Mouse (Mus musculus): Measurements from ENCODE around the gene Capsl. TPM values are rescaled to one million over a fixed set of nuclear protein-coding genes. Genes with fewer than 3 reads are reported as not detected.

Gene Capsl
- polyA plus RNA-seq, 1 experiment from 2014 or later: 3.8 TPM

- Histone ChIP-seq H3K27me3 (ENCODE audit: insufficient read depth, low read length) (no peaks in the 10 kb centered on the region), H3K9ac (ENCODE audit: low read depth, low read length) (no peak overlapping the region), H3K4me3 (replicated peaks; ENCODE audit: low read depth, low read length) (no peak overlapping the region), H3K9me3 (replicated peaks; ENCODE audit: low read length) (no peaks in the 10 kb centered on the region), H3K27ac (no peak overlapping the region), H3K4me1 (replicated peaks; ENCODE audit: insufficient read depth, low read length) (no peaks in the 10 kb centered on the region), H3K36me3 (ENCODE audit: insufficient read depth, low read length) (no peaks in the 10 kb centered on the region), H3K4me2 (ENCODE audit: low read length) (no peak overlapping the region)
- TF ChIP-seq CTCF (IDR thresholded peaks at IDR 0.05; ENCODE audit: low read depth): no peak
- 74% methylated on average over 4 of the region's 4 CpGs for WGBS
- DNase-seq (ENCODE audit: low spot score): no peak
- ATAC-seq (replicated peaks; ENCODE audit: low FRiP score, low read depth): no peak
Measured at GRCm38 (mm10) chr15:9454198-9454597, 18.4 kb downstream of the Capsl start.

- Histone ChIP-seq H3K9ac (ENCODE audit: low read depth, low read length) (no peak overlapping the region), H3K4me2 (ENCODE audit: low read length) (no peak overlapping the region), H3K27ac (no peak overlapping the region), H3K27me3 (ENCODE audit: insufficient read depth, low read length) (no peaks in the 10 kb centered on the region), H3K36me3 (ENCODE audit: insufficient read depth, low read length) (no peaks in the 10 kb centered on the region), H3K4me1 (replicated peaks; ENCODE audit: insufficient read depth, low read length) (no peaks in the 10 kb centered on the region), H3K4me3 (replicated peaks; ENCODE audit: low read depth, low read length) (no peak overlapping the region), H3K9me3 (replicated peaks; ENCODE audit: low read length) (no peaks in the 10 kb centered on the region)
- WGBS: 56% methylated on average over 4 of the region's 4 CpGs
- ATAC-seq (replicated peaks; ENCODE audit: low FRiP score, low read depth): peak; percentile 66; the same call in 1 of the 2 replicates
- peak; percentile 85 for TF ChIP-seq CTCF (IDR thresholded peaks at IDR 0.05; ENCODE audit: low read depth)
- peak; percentile 79 for DNase-seq (ENCODE audit: low spot score)
Measured at GRCm38 (mm10) chr15:9455241-9455640, 19.4 kb downstream of the Capsl start.

GRCm38 (mm10) chr15:9463521-9464027 lies 27.7 kb downstream of the Capsl start:
- Histone ChIP-seq H3K27ac (no peak overlapping the region), H3K36me3 (ENCODE audit: insufficient read depth, low read length) (no peaks in the 10 kb centered on the region), H3K9me3 (replicated peaks; ENCODE audit: low read length) (no peaks in the 10 kb centered on the region), H3K4me1 (replicated peaks; ENCODE audit: insufficient read depth, low read length) (no peaks in the 10 kb centered on the region), H3K4me2 (ENCODE audit: low read length) (no peak overlapping the region), H3K27me3 (ENCODE audit: insufficient read depth, low read length) (no peaks in the 10 kb centered on the region), H3K9ac (ENCODE audit: low read depth, low read length) (no peak overlapping the region), H3K4me3 (replicated peaks; ENCODE audit: low read depth, low read length) (no peak overlapping the region)
- ATAC-seq (replicated peaks; ENCODE audit: low FRiP score, low read depth): no peak
- TF ChIP-seq CTCF (IDR thresholded peaks at IDR 0.05; ENCODE audit: low read depth): no peak
- DNase-seq (ENCODE audit: low spot score): no peak
- 43% methylated on average over 7 of the region's 7 CpGs for WGBS

- H3K4me2 ChIP-seq (ENCODE audit: low read length): no peak overlapping the region
- no peak overlapping the region for H3K9ac ChIP-seq (ENCODE audit: low read depth, low read length)
- DNase-seq (ENCODE audit: low spot score) (no peak), ATAC-seq (replicated peaks; ENCODE audit: low FRiP score, low read depth) (no peak)
- H3K27me3 ChIP-seq (ENCODE audit: insufficient read depth, low read length): no peaks in the 10 kb centered on the region
- no peaks in the 10 kb centered on the region for H3K4me1 ChIP-seq (replicated peaks; ENCODE audit: insufficient read depth, low read length)
- H3K36me3 ChIP-seq (ENCODE audit: insufficient read depth, low read length): no peaks in the 10 kb centered on the region
- H3K27ac ChIP-seq: no peak overlapping the region
- H3K9me3 ChIP-seq (replicated peaks; ENCODE audit: low read length): no peaks in the 10 kb centered on the region
- no peak overlapping the region for H3K4me3 ChIP-seq (replicated peaks; ENCODE audit: low read depth, low read length)
- 31% methylated on average over 1 of the region's 1 CpGs for WGBS
- no peak for TF ChIP-seq CTCF (IDR thresholded peaks at IDR 0.05; ENCODE audit: low read depth)
Measured at GRCm38 (mm10) chr15:9464039-9464438, 28.2 kb downstream of the Capsl start.

GRCm38 (mm10) chr15:9471053-9471685 lies 35.3 kb downstream of the Capsl start:
- Histone ChIP-seq H3K27ac (no peak overlapping the region), H3K4me2 (ENCODE audit: low read length) (no peak overlapping the region), H3K9ac (ENCODE audit: low read depth, low read length) (no peak overlapping the region), H3K27me3 (ENCODE audit: insufficient read depth, low read length) (no peaks in the 10 kb centered on the region), H3K4me1 (replicated peaks; ENCODE audit: insufficient read depth, low read length) (no peaks in the 10 kb centered on the region), H3K4me3 (replicated peaks; ENCODE audit: low read depth, low read length) (no peak overlapping the region), H3K9me3 (replicated peaks; ENCODE audit: low read length) (no peaks in the 10 kb centered on the region), H3K36me3 (ENCODE audit: insufficient read depth, low read length) (no peaks in the 10 kb centered on the region)
- ATAC-seq (replicated peaks; ENCODE audit: low FRiP score, low read depth) (no peak), DNase-seq (ENCODE audit: low spot score) (no peak)
- no peak for TF ChIP-seq CTCF (IDR thresholded peaks at IDR 0.05; ENCODE audit: low read depth)
- WGBS: 93% methylated on average over 4 of the region's 4 CpGs

GRCm38 (mm10) chr15:9472167-9472566 lies 36.3 kb downstream of the Capsl start:
- H3K36me3 ChIP-seq (ENCODE audit: insufficient read depth, low read length): no peaks in the 10 kb centered on the region
- no peaks in the 10 kb centered on the region for H3K4me1 ChIP-seq (replicated peaks; ENCODE audit: insufficient read depth, low read length)
- no peak overlapping the region for H3K27ac ChIP-seq
- DNase-seq (ENCODE audit: low spot score) (no peak), ATAC-seq (replicated peaks; ENCODE audit: low FRiP score, low read depth) (no peak)
- TF ChIP-seq CTCF (IDR thresholded peaks at IDR 0.05; ENCODE audit: low read depth): no peak
- no peak overlapping the region for H3K9ac ChIP-seq (ENCODE audit: low read depth, low read length)
- H3K9me3 ChIP-seq (replicated peaks; ENCODE audit: low read length): no peaks in the 10 kb centered on the region
- H3K4me2 ChIP-seq (ENCODE audit: low read length): no peak overlapping the region
- H3K27me3 ChIP-seq (ENCODE audit: insufficient read depth, low read length): no peaks in the 10 kb centered on the region
- no peak overlapping the region for H3K4me3 ChIP-seq (replicated peaks; ENCODE audit: low read depth, low read length)
- 56% methylated on average over 3 of the region's 3 CpGs for WGBS

- Histone ChIP-seq H3K36me3 (ENCODE audit: insufficient read depth, low read length) (no peaks in the 10 kb centered on the region), H3K9me3 (replicated peaks; ENCODE audit: low read length) (no peaks in the 10 kb centered on the region), H3K4me1 (replicated peaks; ENCODE audit: insufficient read depth, low read length) (no peaks in the 10 kb centered on the region), H3K27me3 (ENCODE audit: insufficient read depth, low read length) (no peaks in the 10 kb centered on the region), H3K4me2 (ENCODE audit: low read length) (no peak overlapping the region), H3K27ac (no peak overlapping the region), H3K4me3 (replicated peaks; ENCODE audit: low read depth, low read length) (no peak overlapping the region), H3K9ac (ENCODE audit: low read depth, low read length) (no peak overlapping the region)
- no peak for TF ChIP-seq CTCF (IDR thresholded peaks at IDR 0.05; ENCODE audit: low read depth)
- DNase-seq (ENCODE audit: low spot score) (no peak), ATAC-seq (replicated peaks; ENCODE audit: low FRiP score, low read depth) (no peak)
- 67% methylated on average over 3 of the region's 3 CpGs for WGBS
Measured at GRCm38 (mm10) chr15:9472618-9473017, 36.8 kb downstream of the Capsl start.
